Mouse (Mus musculus): ENCODE measurements at regions not wholly inside any gene's neighbourhood (a gene's known extent, or its start where the extent isn't known, plus 50 kb on each side); places are given as distances from the start of the nearest gene placed in this dataset.

DNA sequence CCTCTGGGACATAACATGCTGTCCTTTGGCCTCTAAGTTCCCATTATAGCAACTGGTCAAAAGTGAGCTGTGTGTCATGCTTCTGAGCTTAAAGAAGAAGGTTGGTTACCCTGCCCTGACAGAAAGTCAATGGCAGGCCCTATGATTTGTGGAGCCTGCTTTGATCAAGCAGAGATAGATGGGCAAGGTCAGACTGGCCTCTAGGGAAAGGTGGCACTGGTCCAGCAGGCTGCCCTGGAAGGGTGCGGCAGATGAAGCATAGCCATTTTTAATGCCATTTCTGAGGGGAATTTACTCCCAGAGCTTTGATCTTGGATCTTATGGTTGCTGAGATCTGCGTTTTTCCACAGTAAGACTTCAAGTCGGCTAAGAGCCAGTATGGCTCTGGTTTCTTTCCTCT is 293.2 kb upstream of the Rack1 start:
- no peaks in the 10 kb centered on the region for H3K79me2 ChIP-seq (ENCODE audit: control insufficient read depth, insufficient read depth, low read length, poor library complexity)
- H3K27me3 ChIP-seq (ENCODE audit: control insufficient read depth in 1 of 2, insufficient read depth in 2 of 2, low read length in 2 of 2), result no peaks in the 10 kb centered on the region
- H3K4me1 ChIP-seq (ENCODE audit: control insufficient read depth in 1 of 2, insufficient read depth in 2 of 2, low read length in 2 of 2), result no peaks in the 10 kb centered on the region
- H3K4me3 ChIP-seq (ENCODE audit: control insufficient read depth in 1 of 2, insufficient read depth in 1 of 2, low read depth in 2 of 2, low read length in 2 of 2), result no peak overlapping the region
- no peak overlapping the region for H3K27ac ChIP-seq (ENCODE audit: control insufficient read depth, low read depth, low read length)
- H3K36me3 ChIP-seq (ENCODE audit: control insufficient read depth in 1 of 2, insufficient read depth in 2 of 2, low read length in 2 of 2), result no peaks in the 10 kb centered on the region
- no peak for TF ChIP-seq POLR2A (IDR thresholded peaks at IDR 0.05; ENCODE audit: control insufficient read depth in 1 of 2, insufficient read depth in 1 of 2, low read depth in 1 of 2, low read length in 2 of 2, poor library complexity in 1 of 2)
- no peak for TF ChIP-seq TBP (IDR thresholded peaks at IDR 0.05; ENCODE audit: low read depth, low read length)
- TF ChIP-seq NELFE (IDR thresholded peaks at IDR 0.05; ENCODE audit: low read depth, low read length), result no peak
- no peak for DNase-seq (ENCODE audit: low read depth, low spot score)
- H3K9me3 ChIP-seq (replicated peaks; ENCODE audit: insufficient read depth, low read length), result no peaks in the 10 kb centered on the region
- no peak overlapping the region for H3K9ac ChIP-seq (ENCODE audit: control insufficient read depth, low read depth, low read length, poor library complexity, severe bottlenecking)

DNA sequence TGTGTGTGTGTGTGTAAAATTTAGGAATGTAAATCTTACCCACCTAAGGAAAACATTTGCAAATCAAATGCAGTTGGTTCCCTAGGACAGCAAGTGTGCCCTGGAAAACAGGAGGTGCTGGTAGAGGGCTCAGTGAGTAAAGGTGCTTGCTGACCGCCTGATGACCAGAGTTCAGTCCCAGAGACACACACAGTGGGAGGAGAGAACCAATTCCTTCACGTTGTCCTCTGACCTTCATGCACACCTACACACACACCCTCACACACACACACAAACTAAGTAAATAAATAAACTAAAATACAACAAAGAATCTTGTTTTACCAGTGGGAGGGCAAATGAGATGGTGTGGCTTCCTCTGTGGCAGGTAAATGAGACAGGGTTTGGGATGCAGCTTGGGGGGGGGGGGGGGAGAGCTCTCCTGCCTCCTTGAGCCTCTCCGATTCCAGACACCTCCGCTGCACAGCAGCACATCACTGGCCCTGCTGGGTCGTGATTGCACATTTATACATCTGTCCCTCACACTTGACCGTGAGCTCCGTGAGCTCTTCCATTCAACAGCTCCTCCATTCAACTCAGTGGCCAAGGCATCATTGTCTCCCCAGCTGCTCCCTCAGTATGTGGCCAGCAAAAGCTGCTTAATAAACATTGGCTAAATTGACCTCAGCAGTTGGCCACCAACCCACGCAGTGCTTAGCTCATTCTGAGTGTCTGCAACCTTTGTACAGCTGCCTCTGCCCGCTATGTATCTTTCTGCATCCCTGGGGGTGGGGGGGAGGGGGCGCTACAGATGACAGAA is 297.9 kb upstream of the Rack1 start:
- Histone ChIP-seq H3K27ac (ENCODE audit: control insufficient read depth, low read depth, low read length) (no peak overlapping the region), H3K9ac (ENCODE audit: control insufficient read depth, low read depth, low read length, poor library complexity, severe bottlenecking) (no peak overlapping the region), H3K4me1 (ENCODE audit: control insufficient read depth in 1 of 2, insufficient read depth in 2 of 2, low read length in 2 of 2) (no peaks in the 10 kb centered on the region), H3K4me3 (ENCODE audit: control insufficient read depth in 1 of 2, insufficient read depth in 1 of 2, low read depth in 2 of 2, low read length in 2 of 2) (no peak overlapping the region), H3K9me3 (replicated peaks; ENCODE audit: insufficient read depth, low read length) (no peaks in the 10 kb centered on the region), H3K36me3 (ENCODE audit: control insufficient read depth in 1 of 2, insufficient read depth in 2 of 2, low read length in 2 of 2) (no peaks in the 10 kb centered on the region), H3K79me2 (ENCODE audit: control insufficient read depth, insufficient read depth, low read length, poor library complexity) (no peaks in the 10 kb centered on the region), H3K27me3 (ENCODE audit: control insufficient read depth in 1 of 2, insufficient read depth in 2 of 2, low read length in 2 of 2) (no peaks in the 10 kb centered on the region)
- TF ChIP-seq ETS1 (IDR thresholded peaks at IDR 0.05; ENCODE audit: low read depth, low read length), result no peak
- TF ChIP-seq MYC (IDR thresholded peaks at IDR 0.05; ENCODE audit: low read depth, low read length), result no peak
- no peak for TF ChIP-seq JUND (IDR thresholded peaks at IDR 0.05; ENCODE audit: low read depth, low read length)
- no peak for TF ChIP-seq CHD2 (IDR thresholded peaks at IDR 0.05; ENCODE audit: low read length)
- no peak for TF ChIP-seq ZKSCAN1 (IDR thresholded peaks at IDR 0.05; ENCODE audit: low read depth, low read length)
- no peak for TF ChIP-seq NELFE (IDR thresholded peaks at IDR 0.05; ENCODE audit: low read depth, low read length)
- TF ChIP-seq GABPA (IDR thresholded peaks at IDR 0.05; ENCODE audit: low read depth, low read length), result no peak
- DNase-seq (ENCODE audit: low read depth, low spot score), result no peak

- TF ChIP-seq JUND (IDR thresholded peaks at IDR 0.05; ENCODE audit: low read depth, low read length), result no peak
- no peak for TF ChIP-seq RCOR1 (IDR thresholded peaks at IDR 0.05; ENCODE audit: low read depth, low read length)
- no peak for TF ChIP-seq ZKSCAN1 (IDR thresholded peaks at IDR 0.05; ENCODE audit: low read depth, low read length)
- no peak for TF ChIP-seq MAX (IDR thresholded peaks at IDR 0.05; ENCODE audit: low read length)
- H3K4me3 ChIP-seq (ENCODE audit: control insufficient read depth in 1 of 2, insufficient read depth in 1 of 2, low read depth in 2 of 2, low read length in 2 of 2), result no peak overlapping the region
- no peaks in the 10 kb centered on the region for H3K4me1 ChIP-seq (ENCODE audit: control insufficient read depth in 1 of 2, insufficient read depth in 2 of 2, low read length in 2 of 2)
- no peaks in the 10 kb centered on the region for H3K36me3 ChIP-seq (ENCODE audit: control insufficient read depth in 1 of 2, insufficient read depth in 2 of 2, low read length in 2 of 2)
- no peaks in the 10 kb centered on the region for H3K9me3 ChIP-seq (replicated peaks; ENCODE audit: insufficient read depth, low read length)
- H3K27ac ChIP-seq (ENCODE audit: control insufficient read depth, low read depth, low read length), result no peak overlapping the region
- H3K79me2 ChIP-seq (ENCODE audit: control insufficient read depth, insufficient read depth, low read length, poor library complexity), result no peaks in the 10 kb centered on the region
- H3K9ac ChIP-seq (ENCODE audit: control insufficient read depth, low read depth, low read length, poor library complexity, severe bottlenecking), result no peak overlapping the region
- no peak for DNase-seq (ENCODE audit: low read depth, low spot score)
- H3K27me3 ChIP-seq (ENCODE audit: control insufficient read depth in 1 of 2, insufficient read depth in 2 of 2, low read length in 2 of 2), result no peaks in the 10 kb centered on the region
Measured at GRCm38 (mm10) chr11:48499057-48499456, 301.1 kb upstream of the Rack1 start.
